Mouse (Mus musculus): ENCODE data around the gene Lmcd1.

Gene Lmcd1

GRCm38 (mm10) chr6:112287671-112288070 lies 14.1 kb downstream of the Lmcd1 start:
- DNase-seq: peak; percentile 64

GRCm38 (mm10) chr6:112288271-112288670 lies 14.7 kb downstream of the Lmcd1 start:
- no peak for DNase-seq

- no peak for DNase-seq
Measured at GRCm38 (mm10) chr6:112291146-112291545, 17.6 kb downstream of the Lmcd1 start.

- no peak for DNase-seq
Measured at GRCm38 (mm10) chr6:112293320-112293719, 19.8 kb downstream of the Lmcd1 start.

- peak; percentile 67 for DNase-seq
Measured at GRCm38 (mm10) chr6:112295269-112295668, 21.7 kb downstream of the Lmcd1 start.

GRCm38 (mm10) chr6:112300146-112300545 lies 26.6 kb downstream of the Lmcd1 start:
- DNase-seq: no peak

- DNase-seq: no peak
Measured at GRCm38 (mm10) chr6:112300633-112301032, 27.1 kb downstream of the Lmcd1 start.

- DNase-seq: peak; percentile 27
Measured at GRCm38 (mm10) chr6:112302248-112302647, 28.7 kb downstream of the Lmcd1 start.

GRCm38 (mm10) chr6:112302814-112303383 lies 29.3 kb downstream of the Lmcd1 start:
- DNase-seq: no peak

GRCm38 (mm10) chr6:112304751-112305150 lies 31.2 kb downstream of the Lmcd1 start:
- peak; percentile 65 for DNase-seq

- DNase-seq: no peak
Measured at GRCm38 (mm10) chr6:112309330-112309938, 35.9 kb downstream of the Lmcd1 start.

- no peak for DNase-seq
Measured at GRCm38 (mm10) chr6:112311385-112311784, 37.8 kb downstream of the Lmcd1 start.

- DNase-seq: no peak
Measured at GRCm38 (mm10) chr6:112319449-112319848, 45.9 kb downstream of the Lmcd1 start.

- no peak for DNase-seq
Measured at GRCm38 (mm10) chr6:112320679-112321078, 47.1 kb downstream of the Lmcd1 start.

- no peak for DNase-seq
Measured at GRCm38 (mm10) chr6:112322916-112323315, 49.4 kb downstream of the Lmcd1 start.

- DNase-seq: peak; percentile 32
Measured at GRCm38 (mm10) chr6:112325213-112325612, 51.7 kb downstream of the Lmcd1 start.

GRCm38 (mm10) chr6:112327793-112328192 lies 54.2 kb downstream of the Lmcd1 start:
- DNase-seq: peak; percentile 60

- no peak for DNase-seq
Measured at GRCm38 (mm10) chr6:112330520-112331222, 57.1 kb downstream of the Lmcd1 start.

- DNase-seq: no peak
Measured at GRCm38 (mm10) chr6:112331223-112331598, 57.7 kb downstream of the Lmcd1 start.

GRCm38 (mm10) chr6:112333930-112334329 lies 60.4 kb downstream of the Lmcd1 start:
- no peak for DNase-seq

GRCm38 (mm10) chr6:112337667-112338066 lies 64.1 kb downstream of the Lmcd1 start:
- DNase-seq: no peak

- DNase-seq: peak; percentile 27
Measured at GRCm38 (mm10) chr6:112339016-112339415, 65.5 kb downstream of the Lmcd1 start.

- DNase-seq: no peak
Measured at GRCm38 (mm10) chr6:112350452-112350851, 76.9 kb downstream of the Lmcd1 start.

GRCm38 (mm10) chr6:112359341-112359740 lies 85.8 kb downstream of the Lmcd1 start:
- no peak for DNase-seq

Measured in kidney, postnatal 14 days (tissue).